Mouse (Mus musculus): ENCODE results near the gene Rinl. TPM values are rescaled to one million over a fixed set of nuclear protein-coding genes. Genes with fewer than 3 reads are reported as not detected.
A peak's percentile ranks its signal among the peaks of the same experiment; 100 is the strongest.

Rinl gene
- polyA plus RNA-seq, 1 experiment from 2014 or later = 3.8 TPM

GRCm38 (mm10) chr7:28802846-28803588, 14.2 kb downstream of the Rinl start:
- peak; percentile 59 for DNase-seq (ENCODE audit: extremely low spot score, low spot score)
- no peaks in the 10 kb centered on the region for H3K27me3 ChIP-seq (ENCODE audit: poor library complexity, severe bottlenecking)
- peaks cover 56% of the 10 kb centered on the region for H3K4me1 ChIP-seq
- H3K9me3 ChIP-seq = no peaks in the 10 kb centered on the region
- peak overlapping the region; percentile 22 for H3K4me3 ChIP-seq
- WGBS = 6% methylated on average over 10 of the region's 10 CpGs
- H3K36me3 ChIP-seq (replicated peaks) = no peaks in the 10 kb centered on the region
- peak overlapping the region; percentile 85 for H3K27ac ChIP-seq

- 80% methylated on average over 4 of the region's 4 CpGs for WGBS
- peak overlapping the region; percentile 85 for H3K27ac ChIP-seq
- no peaks in the 10 kb centered on the region for H3K36me3 ChIP-seq (replicated peaks)
- 0 out of 2 replicates have a peak overlapping the region, but pooled peaks have one; percentile 22 for H3K4me3 ChIP-seq
- no peaks in the 10 kb centered on the region for H3K27me3 ChIP-seq (ENCODE audit: poor library complexity, severe bottlenecking)
- peaks cover 62% of the 10 kb centered on the region for H3K4me1 ChIP-seq
- H3K9me3 ChIP-seq = no peaks in the 10 kb centered on the region
- no peak for DNase-seq (ENCODE audit: extremely low spot score, low spot score)
Measured at GRCm38 (mm10) chr7:28803756-28804155, 15.0 kb downstream of the Rinl start.

- peaks cover 64% of the 10 kb centered on the region for H3K4me1 ChIP-seq
- no peak overlapping the region for H3K27ac ChIP-seq
- DNase-seq (ENCODE audit: extremely low spot score, low spot score) = no peak
- H3K36me3 ChIP-seq (replicated peaks) = peaks cover 3% of the 10 kb centered on the region
- no peaks in the 10 kb centered on the region for H3K27me3 ChIP-seq (ENCODE audit: poor library complexity, severe bottlenecking)
- H3K4me3 ChIP-seq = no peak overlapping the region
- 90% methylated on average over 4 of the region's 4 CpGs for WGBS
- no peaks in the 10 kb centered on the region for H3K9me3 ChIP-seq
Measured at GRCm38 (mm10) chr7:28806869-28807268, 18.1 kb downstream of the Rinl start.

- Histone ChIP-seq H3K27ac (peak overlapping the region; percentile 100), H3K4me1 (peaks cover 64% of the 10 kb centered on the region)
Measured at GRCm38 (mm10) chr7:28807641-28808220, 19.0 kb downstream of the Rinl start.

GRCm38 (mm10) chr7:28808221-28808941, 19.6 kb downstream of the Rinl start, which contains the start of gene Hnrnpl:
TSS of gene Hnrnpl (plus strand) at chr7:28808541.
- peaks cover 18% of the 10 kb centered on the region for H3K36me3 ChIP-seq (replicated peaks)
- peaks cover 64% of the 10 kb centered on the region for H3K4me1 ChIP-seq
- H3K9me3 ChIP-seq = no peaks in the 10 kb centered on the region
- peak within 1 kb of the TSS; percentile 100 for H3K27ac ChIP-seq
- no peak for DNase-seq (ENCODE audit: extremely low spot score, low spot score)
- H3K4me3 ChIP-seq = peak within 1 kb of the TSS; percentile 93
- H3K27me3 ChIP-seq (ENCODE audit: poor library complexity, severe bottlenecking) = no peaks in the 10 kb centered on the region
- WGBS = 4% methylated on average over 35 of the region's 35 CpGs

More at GRCm38 (mm10) chr7:28807641-28808220, 19.0 kb downstream of the Rinl start:
- WGBS = 26% methylated on average over 7 of the region's 8 CpGs
- no peaks in the 10 kb centered on the region for H3K27me3 ChIP-seq (ENCODE audit: poor library complexity, severe bottlenecking)
- no peak for DNase-seq (ENCODE audit: extremely low spot score, low spot score)
- peak overlapping the region; percentile 93 for H3K4me3 ChIP-seq
- no peaks in the 10 kb centered on the region for H3K9me3 ChIP-seq
- peaks cover 12% of the 10 kb centered on the region for H3K36me3 ChIP-seq (replicated peaks)

GRCm38 (mm10) chr7:28808957-28809393, 20.2 kb downstream of the Rinl start:
- Histone ChIP-seq H3K36me3 (replicated peaks) (peaks cover 24% of the 10 kb centered on the region), H3K27me3 (ENCODE audit: poor library complexity, severe bottlenecking) (no peaks in the 10 kb centered on the region), H3K9me3 (no peaks in the 10 kb centered on the region), H3K4me3 (peak overlapping the region; percentile 93), H3K27ac (peak overlapping the region; percentile 100), H3K4me1 (peaks cover 64% of the 10 kb centered on the region)
- DNase-seq (ENCODE audit: extremely low spot score, low spot score) = peak; percentile 94
- 0% methylated on average over 32 of the region's 32 CpGs for WGBS

- H3K4me1 ChIP-seq = peaks cover 66% of the 10 kb centered on the region
- H3K36me3 ChIP-seq (replicated peaks) = peaks cover 30% of the 10 kb centered on the region
- peak; percentile 80 for DNase-seq (ENCODE audit: extremely low spot score, low spot score)
- H3K9me3 ChIP-seq = no peaks in the 10 kb centered on the region
- under 1% methylated on average over 35 of the region's 35 CpGs for WGBS
- peak overlapping the region; percentile 93 for H3K4me3 ChIP-seq
- H3K27ac ChIP-seq = peak overlapping the region; percentile 100
- no peaks in the 10 kb centered on the region for H3K27me3 ChIP-seq (ENCODE audit: poor library complexity, severe bottlenecking)
Measured at GRCm38 (mm10) chr7:28809401-28810089, 20.8 kb downstream of the Rinl start.

GRCm38 (mm10) chr7:28810107-28811066, 21.6 kb downstream of the Rinl start:
- H3K36me3 ChIP-seq (replicated peaks) = peaks cover 38% of the 10 kb centered on the region
- peaks cover 71% of the 10 kb centered on the region for H3K4me1 ChIP-seq
- H3K27me3 ChIP-seq (ENCODE audit: poor library complexity, severe bottlenecking) = no peaks in the 10 kb centered on the region
- under 1% methylated on average over 70 of the region's 70 CpGs for WGBS
- H3K9me3 ChIP-seq = no peaks in the 10 kb centered on the region
- peak overlapping the region; percentile 100 for H3K27ac ChIP-seq
- H3K4me3 ChIP-seq = peak overlapping the region; percentile 93
- peak; percentile 97 for DNase-seq (ENCODE audit: extremely low spot score, low spot score)

GRCm38 (mm10) chr7:28811228-28811627, 22.5 kb downstream of the Rinl start:
- peak overlapping the region; percentile 100 for H3K27ac ChIP-seq
- WGBS = under 1% methylated on average over 40 of the region's 40 CpGs
- no peaks in the 10 kb centered on the region for H3K27me3 ChIP-seq (ENCODE audit: poor library complexity, severe bottlenecking)
- DNase-seq (ENCODE audit: extremely low spot score, low spot score) = peak; percentile 90
- peak overlapping the region; percentile 93 for H3K4me3 ChIP-seq
- peaks cover 71% of the 10 kb centered on the region for H3K4me1 ChIP-seq
- H3K36me3 ChIP-seq (replicated peaks) = peaks cover 47% of the 10 kb centered on the region
- H3K9me3 ChIP-seq = no peaks in the 10 kb centered on the region

GRCm38 (mm10) chr7:28811640-28812275, 23.0 kb downstream of the Rinl start:
- no peaks in the 10 kb centered on the region for H3K27me3 ChIP-seq (ENCODE audit: poor library complexity, severe bottlenecking)
- peaks cover 74% of the 10 kb centered on the region for H3K4me1 ChIP-seq
- peaks cover 52% of the 10 kb centered on the region for H3K36me3 ChIP-seq (replicated peaks)
- peak overlapping the region; percentile 100 for H3K27ac ChIP-seq
- no peaks in the 10 kb centered on the region for H3K9me3 ChIP-seq
- H3K4me3 ChIP-seq = peak overlapping the region; percentile 93
- DNase-seq (ENCODE audit: extremely low spot score, low spot score) = no peak
- 17% methylated on average over 7 of the region's 7 CpGs for WGBS

GRCm38 (mm10) chr7:28812436-28812835, 23.7 kb downstream of the Rinl start:
- peak overlapping the region; percentile 100 for H3K27ac ChIP-seq
- peaks cover 59% of the 10 kb centered on the region for H3K36me3 ChIP-seq (replicated peaks)
- peaks cover 74% of the 10 kb centered on the region for H3K4me1 ChIP-seq
- H3K4me3 ChIP-seq = peak overlapping the region; percentile 93
- WGBS = 80% methylated on average over 4 of the region's 4 CpGs
- no peaks in the 10 kb centered on the region for H3K27me3 ChIP-seq (ENCODE audit: poor library complexity, severe bottlenecking)
- H3K9me3 ChIP-seq = no peaks in the 10 kb centered on the region
- no peak for DNase-seq (ENCODE audit: extremely low spot score, low spot score)
